Mouse (Mus musculus) layer of hippocampus, adult 18-20 months (tissue): ENCODE measurements around the gene Mctp1. TPM values are rescaled to one million over a fixed set of nuclear protein-coding genes. Genes with fewer than 3 reads are reported as not detected.

Experiments used
- total RNA-seq, 2 experiments: library from RNA; stranded (reverse); gene quantifications; 2 replicates each; pipeline ENCODE4 v1.2.3; 2021

Gene Mctp1
- total RNA-seq, 2 experiments from 2014 or later = 52.1 to 53.4 TPM

Other genes with a start within 250 kb of the Mctp1 start
- under 1 TPM in 1 of 2 experiments, not detected in 1; 0.10 TPM for gene Fam81b, start 79.5 kb upstream of the Mctp1 start, total RNA-seq